Mouse (Mus musculus) kidney, postnatal 0 days (tissue): ENCODE data around the gene Dcakd. TPM values are rescaled to one million over a fixed set of nuclear protein-coding genes. Genes with fewer than 3 reads are reported as not detected.
A peak's percentile ranks its signal among the peaks of the same experiment; 100 is the strongest.

Experiments used
- ATAC-seq: fragments of 200-750 bp; cut with Nextera tagmentation; replicated peaks from 2 replicates; pipeline ENCODE4 v1.8.0; 2017; ENCODE audit warnings: low read depth, moderate number of reproducible peaks, moderate TSS enrichment, moderate library complexity; ENCODE audit not compliant: low FRiP score
- DNase-seq: peaks from one replicate; pipeline ENCODE4 v3.0.0-alpha.2; 2016; ENCODE audit warnings: low spot score
- H3K27ac ChIP-seq: fragments of 300-500 bp; sonication (generic); 2 replicates; pipeline ENCODE4 v1.5.1; 2014; ENCODE audit warnings: mild to moderate bottlenecking
- H3K27me3 ChIP-seq: fragments of 300-500 bp; sonication (generic); 2 replicates; pipeline ENCODE4 v1.6.1; 2014; ENCODE audit warnings: low read length, mixed read lengths; ENCODE audit not compliant: insufficient read depth
- H3K36me3 ChIP-seq: fragments of 300-500 bp; sonication (generic); 2 replicates; pipeline ENCODE4 v1.6.1; 2014; ENCODE audit warnings: low read length, mixed read lengths; ENCODE audit not compliant: insufficient read depth
- H3K4me1 ChIP-seq: fragments of 300-500 bp; sonication (generic); replicated peaks from 2 replicates; pipeline ENCODE4 v1.6.1; 2014; ENCODE audit warnings: antibody characterized with exemption, low read length, mixed read lengths; ENCODE audit not compliant: insufficient read depth
- H3K4me2 ChIP-seq: fragments of 300-500 bp; sonication (generic); 2 replicates; pipeline ENCODE4 v1.6.1; 2014; ENCODE audit warnings: mild to moderate bottlenecking, low read length, moderate library complexity, mixed read lengths
- H3K4me3 ChIP-seq: fragments of 300-500 bp; sonication (generic); replicated peaks from 2 replicates; pipeline ENCODE4 v1.5.1; 2014; ENCODE audit warnings: low read depth, low read length
- H3K9ac ChIP-seq: fragments of 300-500 bp; sonication (generic); 2 replicates; pipeline ENCODE4 v1.6.1; 2014; ENCODE audit warnings: low read depth, low read length
- H3K9me3 ChIP-seq: fragments of 300-500 bp; sonication (generic); replicated peaks from 2 replicates; pipeline ENCODE4 v1.6.1; 2016; ENCODE audit warnings: low read length, inconsistent platforms, mixed read lengths
- CTCF ChIP-seq: IDR thresholded peaks from 2 replicates; pipeline ENCODE4 v1.5.1; 2016; ENCODE audit warnings: antibody characterized with exemption, low read depth, mild to moderate bottlenecking, moderate library complexity
- WGBS: fragments of 180-500 bp; shearing (Covaris S2); extraction: QIAGEN DNeasy Blood & Tissue Kit; methylation state at CpG from one replicate; pipeline ENCODE4 v1.1.7; 2014; 5-methylcytosine and 5-hydroxymethylcytosine counted together
- polyA plus RNA-seq: library from polyadenylated mRNA; unstranded; fragments of >200 nt; fragmentation: Nextera tagmentation; extraction: Ambion mirVana; gene quantifications from 2 replicates; pipeline ENCODE4 v1.2.1, GENCODE M21; 2015

Dcakd gene
- polyA plus RNA-seq, 1 experiment from 2014 or later = 103 TPM

GRCm38 (mm10) chr11:103066191-103067050 lies 38.3 kb upstream of the Dcakd start:
- ATAC-seq = no peak
- no peak overlapping the region for H3K9ac ChIP-seq
- H3K27me3 ChIP-seq = no peaks in the 10 kb centered on the region
- TF ChIP-seq CTCF = no peak
- H3K27ac ChIP-seq = no peak overlapping the region
- WGBS = 90% methylated on average over 14 of the region's 14 CpGs
- no peaks in the 10 kb centered on the region for H3K9me3 ChIP-seq
- no peak overlapping the region for H3K4me3 ChIP-seq
- H3K4me1 ChIP-seq = no peaks in the 10 kb centered on the region
- H3K36me3 ChIP-seq = peaks cover 80% of the 10 kb centered on the region
- no peak overlapping the region for H3K4me2 ChIP-seq
- no peak for DNase-seq

GRCm38 (mm10) chr11:103058499-103059085 lies 30.5 kb upstream of the Dcakd start:
- H3K27me3 ChIP-seq = no peaks in the 10 kb centered on the region
- no peaks in the 10 kb centered on the region for H3K9me3 ChIP-seq
- ATAC-seq (no peak), DNase-seq (no peak)
- no peak overlapping the region for H3K9ac ChIP-seq
- H3K36me3 ChIP-seq = peaks cover 63% of the 10 kb centered on the region
- no peak overlapping the region for H3K4me2 ChIP-seq
- WGBS = 55% methylated on average over 3 of the region's 3 CpGs
- no peak overlapping the region for H3K27ac ChIP-seq
- no peak overlapping the region for H3K4me3 ChIP-seq
- TF ChIP-seq CTCF = peak; percentile 5; the same call in 1 of the 2 replicates
- no peaks in the 10 kb centered on the region for H3K4me1 ChIP-seq

- peaks cover 51% of the 10 kb centered on the region for H3K36me3 ChIP-seq
- H3K4me3 ChIP-seq = no peak overlapping the region
Observed at GRCm38 (mm10) chr11:103056636-103057035, 28.5 kb upstream of the Dcakd start.

DNA sequence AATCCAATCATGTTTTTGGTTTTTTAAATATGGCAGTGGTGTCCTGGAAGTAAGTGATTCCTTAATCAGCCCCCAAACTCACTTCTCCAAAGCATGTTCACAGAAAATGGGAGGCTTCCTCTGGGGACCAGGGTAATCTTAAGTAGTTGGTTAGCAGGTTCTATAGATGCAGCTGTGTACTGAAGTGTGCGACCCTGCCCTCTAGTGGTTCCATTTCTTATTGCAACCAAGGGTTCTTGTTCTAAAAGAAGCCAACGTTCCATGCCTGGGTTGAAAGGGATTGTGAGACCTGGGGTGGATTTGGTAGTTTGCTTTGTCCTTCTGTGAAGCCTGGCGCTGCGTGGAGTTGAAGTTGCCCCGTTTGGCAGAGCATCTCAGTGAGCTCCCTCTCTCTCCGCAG lies 26.7 kb upstream of the Dcakd start:
- 49% methylated on average over 6 of the region's 6 CpGs for WGBS
- ATAC-seq (no peak), DNase-seq (peak; percentile 85)
- Histone ChIP-seq H3K27me3 (no peaks in the 10 kb centered on the region), H3K27ac (no peak overlapping the region), H3K4me1 (no peaks in the 10 kb centered on the region), H3K36me3 (peaks cover 40% of the 10 kb centered on the region), H3K9me3 (no peaks in the 10 kb centered on the region), H3K4me3 (no peak overlapping the region), H3K9ac (no peak overlapping the region), H3K4me2 (no peak overlapping the region)
- TF ChIP-seq CTCF = peak; percentile 89

More at GRCm38 (mm10) chr11:103056636-103057035, 28.5 kb upstream of the Dcakd start:
- Histone ChIP-seq H3K4me2 (no peak overlapping the region), H3K4me1 (no peaks in the 10 kb centered on the region), H3K27ac (no peak overlapping the region), H3K9ac (no peak overlapping the region), H3K27me3 (no peaks in the 10 kb centered on the region), H3K9me3 (no peaks in the 10 kb centered on the region)
- WGBS = 95% methylated on average over 7 of the region's 7 CpGs
- ATAC-seq = no peak
- DNase-seq = no peak
- TF ChIP-seq CTCF = no peak

- DNase-seq (no peak), ATAC-seq (no peak)
- Histone ChIP-seq H3K27me3 (no peaks in the 10 kb centered on the region), H3K9ac (no peak overlapping the region), H3K4me1 (no peaks in the 10 kb centered on the region), H3K4me2 (no peak overlapping the region), H3K36me3 (peaks cover 32% of the 10 kb centered on the region), H3K27ac (no peak overlapping the region), H3K9me3 (no peaks in the 10 kb centered on the region), H3K4me3 (no peak overlapping the region)
- TF ChIP-seq CTCF = no peak
- WGBS = 85% methylated on average over 18 of the region's 18 CpGs
Observed at GRCm38 (mm10) chr11:103053191-103054076, 25.3 kb upstream of the Dcakd start.

DNA sequence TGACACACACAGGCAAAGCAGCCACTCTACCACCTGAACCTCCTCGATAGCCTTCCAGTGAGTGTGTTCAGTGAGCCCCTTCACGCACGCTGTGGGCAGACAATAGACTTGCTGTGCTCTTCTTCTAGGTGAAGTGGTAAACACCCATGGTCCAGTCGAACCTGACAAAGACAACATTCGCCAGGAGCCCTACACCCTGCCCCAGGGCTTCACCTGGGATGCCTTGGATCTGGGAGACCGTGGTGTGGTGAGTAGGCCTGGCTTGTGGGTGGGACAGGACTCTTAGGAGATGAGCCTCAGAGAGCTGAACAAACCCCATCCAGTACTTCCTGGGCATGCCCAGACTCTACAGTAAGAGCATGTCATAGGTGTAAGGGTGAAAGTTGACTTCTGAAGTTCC lies 23.9 kb upstream of the Dcakd start:
- Histone ChIP-seq H3K27ac (no peak overlapping the region), H3K9me3 (no peaks in the 10 kb centered on the region), H3K4me1 (no peaks in the 10 kb centered on the region), H3K9ac (no peak overlapping the region), H3K4me3 (no peak overlapping the region), H3K27me3 (no peaks in the 10 kb centered on the region), H3K36me3 (peaks cover 25% of the 10 kb centered on the region), H3K4me2 (no peak overlapping the region)
- WGBS = 93% methylated on average over 6 of the region's 6 CpGs
- ATAC-seq = no peak
- DNase-seq = no peak
- TF ChIP-seq CTCF = no peak
